ENCODE assay signal across 8 mouse cellular contexts in the genomic region with DNA sequence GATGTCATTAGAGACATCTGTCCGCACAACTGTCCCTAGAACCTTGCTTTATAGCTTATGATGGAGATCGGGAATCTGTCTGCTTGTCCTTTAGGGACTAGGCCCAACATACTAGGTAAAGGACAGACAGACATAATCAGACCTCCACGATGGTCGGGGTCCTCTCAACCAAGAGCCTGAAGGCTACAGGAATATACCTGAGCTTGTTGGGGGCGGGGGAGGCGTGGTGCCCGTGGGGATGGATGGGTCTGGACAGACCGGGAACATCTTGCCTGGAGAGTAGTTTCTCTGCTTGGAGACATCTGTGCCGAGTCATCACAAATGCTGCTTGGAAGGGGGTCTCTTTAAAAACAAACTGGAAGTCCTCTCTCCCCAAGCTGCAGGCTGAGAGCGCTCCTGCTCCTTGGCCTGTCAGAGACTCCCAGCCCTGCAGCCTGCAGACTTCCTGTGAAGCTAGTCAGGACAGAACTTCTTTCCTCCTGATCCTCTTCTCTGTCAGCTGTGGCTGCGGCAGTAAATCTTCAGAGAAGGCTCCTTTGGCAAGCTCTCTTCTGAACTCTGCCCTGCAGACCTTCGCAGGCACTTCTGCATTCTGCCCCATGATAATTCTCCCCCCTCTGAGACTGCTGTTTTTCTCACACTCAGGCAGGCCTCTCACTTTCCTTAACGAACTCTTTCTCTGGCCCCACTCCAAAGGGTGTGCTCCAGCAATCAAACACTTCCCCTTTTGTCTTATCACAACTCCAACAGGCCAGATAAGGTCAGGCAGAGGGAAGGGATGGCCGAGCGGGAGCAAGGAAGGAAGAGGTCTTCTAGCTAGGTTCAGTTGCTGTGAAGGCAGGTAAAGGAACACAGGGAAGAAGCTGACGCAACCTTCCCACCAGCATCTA.
A peak's percentile ranks its signal among the peaks of the same experiment; 100 is the strongest.
DNase-seq lines count a peak whose midpoint lies in the region; ATAC-seq lines count a peak whose summit lies in the region.

No protein-coding gene starts in this region.

- ATAC-seq in embryonic facial prominence, embryonic 14.5 days (ENCODE audit: low read depth) = no peak
- ATAC-seq in intestine, embryonic 14.5 days (replicated peaks; ENCODE audit: low FRiP score, low TSS enrichment, low read depth) = peak; percentile 58; the same call in 1 of the 2 replicates
- ATAC-seq in liver, embryonic 15.5 days (ENCODE audit: insufficient read depth) = peak; percentile 57
- no peak for ATAC-seq in hindbrain, embryonic 12.5 days (ENCODE audit: low FRiP score)

- peak; percentile 14 to 28 for DNase-seq in spleen, postnatal 36 days (ENCODE audit: low spot score in 2 of 2)
- DNase-seq in spleen, adult 12 weeks (ENCODE audit: low spot score) = no peak
- peak; percentile 51 for DNase-seq in embryonic facial prominence, embryonic 14.5 days (ENCODE audit: low spot score)
- peak; percentile 61 for DNase-seq in intestine, embryonic 14.5 days (ENCODE audit: low spot score)
- DNase-seq in ovary, postnatal 36 days (ENCODE audit: low spot score) = peak; percentile 29
- no peak for DNase-seq in thymus, postnatal 25 days

- WGBS in embryonic facial prominence, embryonic 14.5 days = 55% methylated on average over 16 of the region's 16 CpGs
- 39% methylated on average over 16 of the region's 16 CpGs for WGBS in intestine, embryonic 14.5 days
- WGBS in liver, embryonic 15.5 days (ENCODE audit: insufficient replicate concordance) = 18% methylated on average over 16 of the region's 16 CpGs
- whole genome bisulfite sequencing in hindbrain, embryonic 12.5 days = 69% methylated on average over 16 of the region's 16 CpGs

- peak overlapping the region; percentile 28; the same call in 1 of the 2 replicates for H3K4me2 ChIP-seq in embryonic facial prominence, embryonic 14.5 days (ENCODE audit: low read depth, low read length)
- peak overlapping the region; percentile 20; the same call in 1 of the 2 replicates for H3K4me2 ChIP-seq in intestine, embryonic 14.5 days (ENCODE audit: low read length)
- H3K4me2 ChIP-seq in liver, embryonic 15.5 days = peak overlapping the region; percentile 15; the same call in 1 of the 2 replicates
- H3K4me2 ChIP-seq in hindbrain, embryonic 12.5 days (replicated peaks) = no peak overlapping the region

- H3K9me3 ChIP-seq in embryonic facial prominence, embryonic 14.5 days (ENCODE audit: control insufficient read depth, low read length) = no peaks in the 10 kb centered on the region
- no peaks in the 10 kb centered on the region for H3K9me3 ChIP-seq in intestine, embryonic 14.5 days (ENCODE audit: control insufficient read depth, low read length)
- H3K9me3 ChIP-seq in liver, embryonic 15.5 days (replicated peaks) = no peaks in the 10 kb centered on the region
- H3K9me3 ChIP-seq in hindbrain, embryonic 12.5 days (replicated peaks) = no peaks in the 10 kb centered on the region

- H3K36me3 ChIP-seq in embryonic facial prominence, embryonic 14.5 days (ENCODE audit: control insufficient read depth, insufficient read depth, low read length) = no peaks in the 10 kb centered on the region
- H3K36me3 ChIP-seq in intestine, embryonic 14.5 days (ENCODE audit: control insufficient read depth, insufficient read depth, low read length) = no peaks in the 10 kb centered on the region
- H3K36me3 ChIP-seq in liver, embryonic 15.5 days (replicated peaks) = no peaks in the 10 kb centered on the region
- H3K36me3 ChIP-seq in hindbrain, embryonic 12.5 days = no peaks in the 10 kb centered on the region

- H3K4me1 ChIP-seq in embryonic facial prominence, embryonic 14.5 days (ENCODE audit: control insufficient read depth, insufficient read depth, low read length) = peaks cover 6% of the 10 kb centered on the region; the same call in 1 of the 2 replicates
- H3K4me1 ChIP-seq in intestine, embryonic 14.5 days (replicated peaks; ENCODE audit: control insufficient read depth, insufficient read depth, low read length) = peaks cover 8% of the 10 kb centered on the region
- H3K4me1 ChIP-seq in liver, embryonic 15.5 days (replicated peaks) = peaks cover 7% of the 10 kb centered on the region
- H3K4me1 ChIP-seq in hindbrain, embryonic 12.5 days = no peaks in the 10 kb centered on the region

- H3K4me3 ChIP-seq in embryonic facial prominence, embryonic 14.5 days (ENCODE audit: low read depth, low read length) = no peak overlapping the region
- H3K4me3 ChIP-seq in intestine, embryonic 14.5 days (ENCODE audit: low read depth, low read length) = no peak overlapping the region
- H3K4me3 ChIP-seq in liver, embryonic 15.5 days (replicated peaks) = no peak overlapping the region
- no peak overlapping the region for H3K4me3 ChIP-seq in hindbrain, embryonic 12.5 days

- H3K9ac ChIP-seq in embryonic facial prominence, embryonic 14.5 days (ENCODE audit: low read depth, low read length) = no peak overlapping the region
- H3K9ac ChIP-seq in intestine, embryonic 14.5 days (ENCODE audit: low read length) = no peak overlapping the region
- H3K9ac ChIP-seq in liver, embryonic 15.5 days = no peak overlapping the region
- H3K9ac ChIP-seq in hindbrain, embryonic 12.5 days = no peak overlapping the region

- peak overlapping the region; percentile 59 for H3K27ac ChIP-seq in embryonic facial prominence, embryonic 14.5 days (replicated peaks; ENCODE audit: low read depth, low read length)
- peak overlapping the region; percentile 54; the same call in 1 of the 2 replicates for H3K27ac ChIP-seq in intestine, embryonic 14.5 days (ENCODE audit: low read depth)
- H3K27ac ChIP-seq in liver, embryonic 15.5 days (replicated peaks) = no peak overlapping the region
- no peak overlapping the region for H3K27ac ChIP-seq in hindbrain, embryonic 12.5 days

- no peaks in the 10 kb centered on the region for H3K27me3 ChIP-seq in embryonic facial prominence, embryonic 14.5 days (replicated peaks; ENCODE audit: control insufficient read depth, insufficient read depth, low read length)
- no peaks in the 10 kb centered on the region for H3K27me3 ChIP-seq in intestine, embryonic 14.5 days (replicated peaks; ENCODE audit: control insufficient read depth, insufficient read depth, low read length)
- H3K27me3 ChIP-seq in liver, embryonic 15.5 days = no peaks in the 10 kb centered on the region
- no peaks in the 10 kb centered on the region for H3K27me3 ChIP-seq in hindbrain, embryonic 12.5 days

Comparison
In these comparisons a context has a peak if more than half of its experiments do, and no peak if none do; other contexts are left out.
1. DNase-seq: peak in spleen, postnatal 36 days (2 of 2), embryonic facial prominence, embryonic 14.5 days (single experiment), intestine, embryonic 14.5 days (single experiment) and ovary, postnatal 36 days (single experiment); none in spleen, adult 12 weeks (single experiment) and thymus, postnatal 25 days (single experiment).
2. ATAC-seq: peak in intestine, embryonic 14.5 days (single experiment) and liver, embryonic 15.5 days (single experiment); none in embryonic facial prominence, embryonic 14.5 days (single experiment) and hindbrain, embryonic 12.5 days (single experiment).
3. H3K27ac ChIP-seq: peak in embryonic facial prominence, embryonic 14.5 days (single experiment) and intestine, embryonic 14.5 days (single experiment); none in liver, embryonic 15.5 days (single experiment) and hindbrain, embryonic 12.5 days (single experiment).